Mouse (Mus musculus) midbrain, embryonic 13.5 days (tissue): Measurements from ENCODE around the gene Macf1. TPM values are rescaled to one million over a fixed set of nuclear protein-coding genes. Genes with fewer than 3 reads are reported as not detected.

Source experiments
- ATAC-seq: fragments of 200-750 bp; cut with Nextera tagmentation; 2 replicates; pipeline ENCODE4 v1.8.0; 2017; ENCODE audit warnings: mild to moderate bottlenecking, moderate TSS enrichment, moderate library complexity
- H3K27ac ChIP-seq: fragments of 300-500 bp; sonication (generic); 2 replicates; pipeline ENCODE4 v1.5.1; 2015; ENCODE audit warnings: inconsistent platforms, mild to moderate bottlenecking, moderate library complexity
- H3K27me3 ChIP-seq: fragments of 300-500 bp; sonication (generic); 2 replicates; pipeline ENCODE4 v1.6.1; 2015; ENCODE audit warnings: mild to moderate bottlenecking, inconsistent platforms
- H3K36me3 ChIP-seq: fragments of 300-500 bp; sonication (generic); 2 replicates; pipeline ENCODE4 v1.6.1; 2015; ENCODE audit warnings: mild to moderate bottlenecking, inconsistent platforms
- H3K4me1 ChIP-seq: fragments of 300-500 bp; sonication (generic); replicated peaks from 2 replicates; pipeline ENCODE4 v1.6.1; 2015; ENCODE audit warnings: inconsistent platforms
- H3K4me2 ChIP-seq: fragments of 300-500 bp; sonication (generic); replicated peaks from 2 replicates; pipeline ENCODE4 v1.6.1; 2015; ENCODE audit warnings: moderate library complexity, mild to moderate bottlenecking, inconsistent platforms
- H3K4me3 ChIP-seq: fragments of 300-500 bp; sonication (generic); replicated peaks from 2 replicates; pipeline ENCODE4 v1.5.1; 2015; ENCODE audit warnings: mild to moderate bottlenecking, inconsistent platforms
- H3K9ac ChIP-seq: fragments of 300-500 bp; sonication (generic); replicated peaks from 2 replicates; pipeline ENCODE4 v1.6.1; 2015; ENCODE audit warnings: mild to moderate bottlenecking, inconsistent platforms
- H3K9me3 ChIP-seq: fragments of 300-500 bp; sonication (generic); 2 replicates; pipeline ENCODE4 v1.6.1; 2016; ENCODE audit warnings: mild to moderate bottlenecking, inconsistent platforms
- WGBS: fragments of 180-500 bp; shearing (Covaris S2); methylation state at CpG from one replicate; pipeline ENCODE4 v1.1.7; 2015; 5-methylcytosine and 5-hydroxymethylcytosine counted together
- polyA plus RNA-seq: library from polyadenylated mRNA; unstranded; fragments of >200 nt; fragmentation: Nextera tagmentation; extraction: Ambion mirVana; gene quantifications from 2 replicates; pipeline ENCODE4 v1.2.1, GENCODE M21; 2015

Macf1 gene
- polyA plus RNA-seq, 1 experiment from 2014 or later, result 75.4 TPM

- no peaks in the 10 kb centered on the region for H3K36me3 ChIP-seq
- H3K4me3 ChIP-seq, result no peak overlapping the region
- peaks cover 60% of the 10 kb centered on the region for H3K4me1 ChIP-seq
- no peaks in the 10 kb centered on the region for H3K9me3 ChIP-seq
- H3K27ac ChIP-seq, result peak overlapping the region; percentile 20; the same call in 1 of the 2 replicates
- no peak overlapping the region for H3K4me2 ChIP-seq
- no peak overlapping the region for H3K9ac ChIP-seq
- H3K27me3 ChIP-seq, result no peaks in the 10 kb centered on the region
- ATAC-seq, result no peak
- WGBS, result 25% methylated on average over 7 of the region's 7 CpGs
Measured at GRCm38 (mm10) chr4:123588353-123589301, 95.5 kb downstream of the Macf1 start.

- H3K4me1 ChIP-seq, result peaks cover 51% of the 10 kb centered on the region
- no peaks in the 10 kb centered on the region for H3K27me3 ChIP-seq
- no peak overlapping the region for H3K4me3 ChIP-seq
- H3K27ac ChIP-seq, result no peak overlapping the region
- 94% methylated on average over 3 of the region's 3 CpGs for WGBS
- ATAC-seq, result no peak
- no peaks in the 10 kb centered on the region for H3K9me3 ChIP-seq
- H3K9ac ChIP-seq, result no peak overlapping the region
- no peaks in the 10 kb centered on the region for H3K36me3 ChIP-seq
- no peak overlapping the region for H3K4me2 ChIP-seq
Measured at GRCm38 (mm10) chr4:123587616-123588015, 96.5 kb downstream of the Macf1 start.

GRCm38 (mm10) chr4:123584720-123585093, 99.5 kb downstream of the Macf1 start:
- ATAC-seq, result no peak
- H3K4me1 ChIP-seq, result peaks cover 26% of the 10 kb centered on the region
- no peaks in the 10 kb centered on the region for H3K9me3 ChIP-seq
- no peak overlapping the region for H3K9ac ChIP-seq
- 39% methylated on average over 3 of the region's 3 CpGs for WGBS
- H3K4me2 ChIP-seq, result no peak overlapping the region
- no peak overlapping the region for H3K4me3 ChIP-seq
- peak overlapping the region; percentile 72 for H3K27ac ChIP-seq
- no peaks in the 10 kb centered on the region for H3K27me3 ChIP-seq
- no peaks in the 10 kb centered on the region for H3K36me3 ChIP-seq

- ATAC-seq, result 0 out of 2 replicates have a peak, but pooled peaks have one; percentile 20
- Histone ChIP-seq H3K9ac (0 out of 2 replicates have a peak overlapping the region, but pooled peaks have one; percentile 29), H3K9me3 (no peaks in the 10 kb centered on the region), H3K4me1 (peaks cover 22% of the 10 kb centered on the region), H3K4me2 (no peak overlapping the region), H3K27ac (peak overlapping the region; percentile 72), H3K27me3 (no peaks in the 10 kb centered on the region), H3K36me3 (no peaks in the 10 kb centered on the region), H3K4me3 (no peak overlapping the region)
- 26% methylated on average over 8 of the region's 8 CpGs for WGBS
Measured at GRCm38 (mm10) chr4:123584084-123584719, 100.0 kb downstream of the Macf1 start.

GRCm38 (mm10) chr4:123577469-123578088, 106.6 kb downstream of the Macf1 start:
- WGBS, result 72% methylated on average over 2 of the region's 2 CpGs
- Histone ChIP-seq H3K27me3 (no peaks in the 10 kb centered on the region), H3K9ac (no peak overlapping the region), H3K4me2 (no peak overlapping the region), H3K9me3 (no peaks in the 10 kb centered on the region), H3K36me3 (no peaks in the 10 kb centered on the region), H3K27ac (no peak overlapping the region), H3K4me1 (peaks cover 28% of the 10 kb centered on the region), H3K4me3 (no peak overlapping the region)
- ATAC-seq, result no peak

GRCm38 (mm10) chr4:123572434-123573336, 111.5 kb downstream of the Macf1 start:
- peak; percentile 68 for ATAC-seq
- 5% methylated on average over 11 of the region's 11 CpGs for WGBS
- peaks cover 42% of the 10 kb centered on the region for H3K4me1 ChIP-seq
- no peaks in the 10 kb centered on the region for H3K36me3 ChIP-seq
- H3K27me3 ChIP-seq, result no peaks in the 10 kb centered on the region
- H3K4me3 ChIP-seq, result peak overlapping the region; percentile 18; the same call in 1 of the 2 replicates
- H3K9me3 ChIP-seq, result no peaks in the 10 kb centered on the region
- peak overlapping the region; percentile 40 for H3K4me2 ChIP-seq
- H3K9ac ChIP-seq, result peak overlapping the region; percentile 59
- peak overlapping the region; percentile 77 for H3K27ac ChIP-seq

GRCm38 (mm10) chr4:123571869-123572268, 112.3 kb downstream of the Macf1 start:
- WGBS, result 4% methylated on average over 7 of the region's 7 CpGs
- H3K27ac ChIP-seq, result peak overlapping the region; percentile 36; the same call in 1 of the 2 replicates
- H3K4me1 ChIP-seq, result peaks cover 40% of the 10 kb centered on the region
- peak; percentile 65; the same call in 1 of the 2 replicates for ATAC-seq
- no peaks in the 10 kb centered on the region for H3K36me3 ChIP-seq
- no peak overlapping the region for H3K4me3 ChIP-seq
- H3K9me3 ChIP-seq, result no peaks in the 10 kb centered on the region
- no peaks in the 10 kb centered on the region for H3K27me3 ChIP-seq
- H3K9ac ChIP-seq, result no peak overlapping the region
- H3K4me2 ChIP-seq, result no peak overlapping the region

GRCm38 (mm10) chr4:123565291-123565861, 118.8 kb downstream of the Macf1 start:
- Histone ChIP-seq H3K4me2 (no peak overlapping the region), H3K36me3 (no peaks in the 10 kb centered on the region), H3K9me3 (no peaks in the 10 kb centered on the region), H3K9ac (no peak overlapping the region), H3K27me3 (no peaks in the 10 kb centered on the region), H3K27ac (0 out of 2 replicates have a peak overlapping the region, but pooled peaks have one; percentile 14), H3K4me1 (peaks cover 20% of the 10 kb centered on the region), H3K4me3 (no peak overlapping the region)
- no peak for ATAC-seq
- WGBS, result 39% methylated on average over 7 of the region's 7 CpGs

GRCm38 (mm10) chr4:123564051-123564791, 119.9 kb downstream of the Macf1 start:
- Histone ChIP-seq H3K4me2 (no peak overlapping the region), H3K4me3 (no peak overlapping the region), H3K36me3 (no peaks in the 10 kb centered on the region), H3K9me3 (no peaks in the 10 kb centered on the region), H3K9ac (no peak overlapping the region), H3K27ac (no peak overlapping the region), H3K4me1 (peaks cover 20% of the 10 kb centered on the region), H3K27me3 (no peaks in the 10 kb centered on the region)
- 82% methylated on average over 6 of the region's 6 CpGs for WGBS
- no peak for ATAC-seq

- Histone ChIP-seq H3K9me3 (no peaks in the 10 kb centered on the region), H3K4me3 (no peak overlapping the region), H3K9ac (no peak overlapping the region), H3K36me3 (no peaks in the 10 kb centered on the region), H3K27me3 (no peaks in the 10 kb centered on the region), H3K4me1 (peaks cover 20% of the 10 kb centered on the region), H3K27ac (no peak overlapping the region), H3K4me2 (no peak overlapping the region)
- ATAC-seq, result no peak
- 93% methylated on average over 3 of the region's 3 CpGs for WGBS
Measured at GRCm38 (mm10) chr4:123562177-123562815, 121.9 kb downstream of the Macf1 start.
